Mouse (Mus musculus): ENCODE measurements at regions not wholly inside any gene's neighbourhood (a gene's known extent, or its start where the extent isn't known, plus 50 kb on each side); places are given as distances from the start of the nearest gene placed in this dataset.

GRCm38 (mm10) chr12:71578912-71579311, 252.0 kb upstream of the Daam1 start:
- Histone ChIP-seq H3K4me2 (ENCODE audit: low read depth, low read length) (no peak overlapping the region), H3K27me3 (replicated peaks; ENCODE audit: control insufficient read depth, insufficient read depth, low read length) (no peaks in the 10 kb centered on the region), H3K4me1 (ENCODE audit: control insufficient read depth, insufficient read depth, low read length) (0 out of 2 replicates have a peak, but pooled peaks cover 4% of the 10 kb centered on the region), H3K9me3 (ENCODE audit: control insufficient read depth, low read length) (no peaks in the 10 kb centered on the region), H3K4me3 (ENCODE audit: low read length) (no peak overlapping the region), H3K27ac (ENCODE audit: low read length) (no peak overlapping the region), H3K9ac (ENCODE audit: low read depth, low read length) (no peak overlapping the region), H3K36me3 (ENCODE audit: control insufficient read depth, insufficient read depth, low read length) (no peaks in the 10 kb centered on the region)
- ATAC-seq = no peak
- WGBS = 44% methylated on average over 11 of the region's 11 CpGs

GRCm38 (mm10) chr12:71580532-71581290, 250.2 kb upstream of the Daam1 start:
- H3K36me3 ChIP-seq (ENCODE audit: control insufficient read depth, insufficient read depth, low read length) = no peaks in the 10 kb centered on the region
- no peak overlapping the region for H3K9ac ChIP-seq (ENCODE audit: low read depth, low read length)
- ATAC-seq = no peak
- no peak overlapping the region for H3K27ac ChIP-seq (ENCODE audit: low read length)
- WGBS = 62% methylated on average over 12 of the region's 12 CpGs
- H3K27me3 ChIP-seq (replicated peaks; ENCODE audit: control insufficient read depth, insufficient read depth, low read length) = no peaks in the 10 kb centered on the region
- no peak overlapping the region for H3K4me2 ChIP-seq (ENCODE audit: low read depth, low read length)
- H3K9me3 ChIP-seq (ENCODE audit: control insufficient read depth, low read length) = no peaks in the 10 kb centered on the region
- 0 out of 2 replicates have a peak, but pooled peaks cover 4% of the 10 kb centered on the region for H3K4me1 ChIP-seq (ENCODE audit: control insufficient read depth, insufficient read depth, low read length)
- no peak overlapping the region for H3K4me3 ChIP-seq (ENCODE audit: low read length)

DNA sequence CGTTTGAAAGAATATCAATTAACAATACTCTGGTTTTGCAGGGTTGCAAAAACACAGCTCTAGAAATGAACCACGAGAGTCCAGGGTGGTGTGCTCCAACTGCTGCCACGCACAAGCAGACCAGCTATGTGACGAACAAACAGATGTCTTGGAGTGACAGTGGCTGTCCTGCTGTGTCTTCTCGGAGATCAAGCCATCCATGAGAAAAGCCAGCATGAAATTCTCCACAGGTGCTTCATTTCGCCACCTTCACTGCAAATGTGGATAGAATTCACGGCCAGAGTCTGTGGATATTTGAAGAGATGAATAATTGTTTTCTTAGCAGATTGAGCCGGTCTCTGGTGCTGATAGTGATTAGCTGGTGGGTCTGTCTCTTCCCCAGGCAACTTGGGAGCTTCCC, 246.3 kb upstream of the Daam1 start:
- H3K27ac ChIP-seq (ENCODE audit: low read length) = no peak overlapping the region
- no peak for ATAC-seq
- no peak overlapping the region for H3K4me2 ChIP-seq (ENCODE audit: low read depth, low read length)
- no peaks in the 10 kb centered on the region for H3K9me3 ChIP-seq (ENCODE audit: control insufficient read depth, low read length)
- H3K4me3 ChIP-seq (ENCODE audit: low read length) = no peak overlapping the region
- H3K27me3 ChIP-seq (replicated peaks; ENCODE audit: control insufficient read depth, insufficient read depth, low read length) = no peaks in the 10 kb centered on the region
- H3K36me3 ChIP-seq (ENCODE audit: control insufficient read depth, insufficient read depth, low read length) = no peaks in the 10 kb centered on the region
- no peak overlapping the region for H3K9ac ChIP-seq (ENCODE audit: low read depth, low read length)
- H3K4me1 ChIP-seq (ENCODE audit: control insufficient read depth, insufficient read depth, low read length) = no peaks in the 10 kb centered on the region
- 76% methylated on average over 8 of the region's 8 CpGs for WGBS

DNA sequence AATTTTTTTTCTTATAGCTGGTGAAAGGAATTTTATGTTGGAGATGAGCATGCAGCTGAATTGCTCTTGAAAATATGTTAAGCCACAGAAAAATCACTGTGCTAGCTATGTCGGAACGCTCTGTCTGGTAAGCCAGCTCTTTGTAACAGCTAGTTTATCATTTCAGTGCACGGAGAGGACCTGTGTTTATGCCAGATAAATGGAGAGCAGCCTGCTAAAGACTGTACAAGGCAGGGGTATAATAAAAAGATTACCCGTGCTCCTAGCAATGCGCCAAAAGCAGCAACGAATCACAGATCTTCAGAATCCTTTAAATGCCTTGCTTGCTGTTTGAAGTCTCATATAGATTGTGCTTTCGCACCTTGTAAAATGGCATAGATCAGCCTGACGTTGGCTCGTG, 232.2 kb upstream of the Daam1 start:
- Histone ChIP-seq H3K9me3 (ENCODE audit: control insufficient read depth, low read length) (no peaks in the 10 kb centered on the region), H3K27me3 (replicated peaks; ENCODE audit: control insufficient read depth, insufficient read depth, low read length) (no peaks in the 10 kb centered on the region), H3K4me3 (ENCODE audit: low read length) (no peak overlapping the region), H3K36me3 (ENCODE audit: control insufficient read depth, insufficient read depth, low read length) (no peaks in the 10 kb centered on the region), H3K4me2 (ENCODE audit: low read depth, low read length) (no peak overlapping the region), H3K4me1 (ENCODE audit: control insufficient read depth, insufficient read depth, low read length) (no peaks in the 10 kb centered on the region), H3K9ac (ENCODE audit: low read depth, low read length) (no peak overlapping the region), H3K27ac (ENCODE audit: low read length) (no peak overlapping the region)
- ATAC-seq = no peak
- WGBS = 47% methylated on average over 9 of the region's 9 CpGs

GRCm38 (mm10) chr12:71601091-71601690, 229.7 kb upstream of the Daam1 start:
- Histone ChIP-seq H3K4me1 (ENCODE audit: control insufficient read depth, insufficient read depth, low read length) (no peaks in the 10 kb centered on the region), H3K9me3 (ENCODE audit: control insufficient read depth, low read length) (no peaks in the 10 kb centered on the region)
- WGBS = 72% methylated on average over 8 of the region's 8 CpGs

DNA sequence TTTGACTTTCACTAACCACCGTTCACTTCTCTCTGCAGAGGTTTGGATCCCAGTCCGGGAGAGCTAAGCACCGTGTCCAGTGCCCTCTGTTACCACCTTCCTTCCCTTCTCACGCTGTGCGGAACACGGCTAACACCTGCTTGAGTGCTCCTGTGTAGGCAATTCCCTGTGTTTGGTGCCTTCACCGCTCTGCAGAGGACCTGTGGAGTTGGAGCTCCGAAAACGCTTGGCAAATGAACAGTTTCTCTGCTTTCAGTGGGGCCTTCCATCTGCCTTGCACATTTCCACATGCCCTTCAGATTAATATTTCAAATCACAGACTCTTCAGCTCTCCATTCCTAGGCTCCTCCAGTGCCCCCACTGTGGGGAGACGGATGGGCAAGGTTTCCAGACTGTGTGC, 227.7 kb upstream of the Daam1 start:
- Histone ChIP-seq H3K9ac (ENCODE audit: low read depth, low read length) (no peak overlapping the region), H3K4me3 (ENCODE audit: low read length) (no peak overlapping the region), H3K27me3 (replicated peaks; ENCODE audit: control insufficient read depth, insufficient read depth, low read length) (no peaks in the 10 kb centered on the region), H3K4me2 (ENCODE audit: low read depth, low read length) (no peak overlapping the region), H3K4me1 (ENCODE audit: control insufficient read depth, insufficient read depth, low read length) (no peaks in the 10 kb centered on the region), H3K36me3 (ENCODE audit: control insufficient read depth, insufficient read depth, low read length) (no peaks in the 10 kb centered on the region), H3K27ac (ENCODE audit: low read length) (no peak overlapping the region), H3K9me3 (ENCODE audit: control insufficient read depth, low read length) (no peaks in the 10 kb centered on the region)
- no peak for ATAC-seq
- 90% methylated on average over 10 of the region's 10 CpGs for WGBS

More at GRCm38 (mm10) chr12:71601091-71601690, 229.7 kb upstream of the Daam1 start:
- ATAC-seq = no peak
- Histone ChIP-seq H3K27me3 (replicated peaks; ENCODE audit: control insufficient read depth, insufficient read depth, low read length) (no peaks in the 10 kb centered on the region), H3K4me3 (ENCODE audit: low read length) (no peak overlapping the region), H3K4me2 (ENCODE audit: low read depth, low read length) (no peak overlapping the region), H3K36me3 (ENCODE audit: control insufficient read depth, insufficient read depth, low read length) (no peaks in the 10 kb centered on the region), H3K27ac (ENCODE audit: low read length) (no peak overlapping the region), H3K9ac (ENCODE audit: low read depth, low read length) (no peak overlapping the region)

GRCm38 (mm10) chr12:71606366-71606765, 224.5 kb upstream of the Daam1 start:
- no peak overlapping the region for H3K9ac ChIP-seq (ENCODE audit: low read depth, low read length)
- no peak overlapping the region for H3K4me2 ChIP-seq (ENCODE audit: low read depth, low read length)
- no peak for ATAC-seq
- H3K36me3 ChIP-seq (ENCODE audit: control insufficient read depth, insufficient read depth, low read length) = no peaks in the 10 kb centered on the region
- H3K27me3 ChIP-seq (replicated peaks; ENCODE audit: control insufficient read depth, insufficient read depth, low read length) = no peaks in the 10 kb centered on the region
- H3K4me1 ChIP-seq (ENCODE audit: control insufficient read depth, insufficient read depth, low read length) = no peaks in the 10 kb centered on the region
- no peak overlapping the region for H3K4me3 ChIP-seq (ENCODE audit: low read length)
- 82% methylated on average over 3 of the region's 3 CpGs for WGBS
- H3K9me3 ChIP-seq (ENCODE audit: control insufficient read depth, low read length) = no peaks in the 10 kb centered on the region
- no peak overlapping the region for H3K27ac ChIP-seq (ENCODE audit: low read length)

DNA sequence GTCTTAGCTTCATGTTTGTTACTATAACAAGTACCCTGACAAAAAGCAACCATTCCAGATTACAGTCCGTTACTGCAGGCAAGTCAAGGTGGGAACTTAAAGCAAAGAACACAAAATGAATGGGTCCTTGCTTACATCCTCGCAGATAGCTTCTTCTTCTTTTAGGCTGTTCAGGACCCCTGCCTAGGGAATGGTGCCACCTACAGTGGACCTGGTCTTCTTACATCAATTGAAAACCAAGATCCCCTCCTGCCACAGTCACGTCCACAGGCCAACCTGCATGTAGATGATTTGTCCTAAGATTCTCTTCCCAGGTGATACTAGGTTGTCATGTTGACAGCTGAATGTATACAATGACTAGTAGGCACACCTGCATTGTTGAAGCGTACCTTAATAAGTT, 222.9 kb upstream of the Daam1 start:
- Histone ChIP-seq H3K4me2 (ENCODE audit: low read depth, low read length) (no peak overlapping the region), H3K36me3 (ENCODE audit: control insufficient read depth, insufficient read depth, low read length) (no peaks in the 10 kb centered on the region), H3K27ac (ENCODE audit: low read length) (no peak overlapping the region), H3K9me3 (ENCODE audit: control insufficient read depth, low read length) (no peaks in the 10 kb centered on the region), H3K27me3 (replicated peaks; ENCODE audit: control insufficient read depth, insufficient read depth, low read length) (no peaks in the 10 kb centered on the region), H3K4me1 (ENCODE audit: control insufficient read depth, insufficient read depth, low read length) (no peaks in the 10 kb centered on the region), H3K4me3 (ENCODE audit: low read length) (no peak overlapping the region), H3K9ac (ENCODE audit: low read depth, low read length) (no peak overlapping the region)
- ATAC-seq = no peak
- WGBS = 92% methylated on average over 4 of the region's 4 CpGs

- Histone ChIP-seq H3K4me2 (ENCODE audit: low read depth, low read length) (no peak overlapping the region), H3K9me3 (ENCODE audit: control insufficient read depth, low read length) (no peaks in the 10 kb centered on the region), H3K9ac (ENCODE audit: low read depth, low read length) (no peak overlapping the region), H3K36me3 (ENCODE audit: control insufficient read depth, insufficient read depth, low read length) (no peaks in the 10 kb centered on the region), H3K27me3 (replicated peaks; ENCODE audit: control insufficient read depth, insufficient read depth, low read length) (no peaks in the 10 kb centered on the region), H3K4me1 (ENCODE audit: control insufficient read depth, insufficient read depth, low read length) (no peaks in the 10 kb centered on the region), H3K4me3 (ENCODE audit: low read length) (no peak overlapping the region), H3K27ac (ENCODE audit: low read length) (no peak overlapping the region)
- 50% methylated on average over 8 of the region's 8 CpGs for WGBS
- no peak for ATAC-seq
These were observed 217.6 kb upstream of the Daam1 start for GRCm38 (mm10) chr12:71613326-71613725.

All from intestine, embryonic 16.5 days (tissue).